Mouse (Mus musculus): ENCODE measurements around the gene Dglucy.

DNA sequence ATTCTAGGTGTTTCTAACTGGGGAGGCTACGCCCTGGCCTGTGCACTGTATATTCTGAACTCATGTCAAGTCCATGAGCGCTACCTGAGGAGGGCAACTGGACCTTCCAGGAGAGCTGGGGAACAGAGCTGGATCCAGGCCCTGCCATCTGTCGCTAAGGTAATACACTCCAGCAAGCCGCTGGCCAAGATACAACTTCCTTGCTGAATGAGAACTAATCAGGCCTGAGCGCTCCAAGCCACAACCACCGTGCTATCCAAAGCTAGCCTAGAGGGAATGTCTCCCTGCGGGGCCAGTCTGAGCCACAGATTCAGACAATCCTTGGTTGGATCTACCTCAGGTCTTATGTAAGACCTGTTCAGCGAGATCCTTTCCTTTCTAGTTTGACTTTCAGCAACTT lies 88.2 kb downstream of the Dglucy start:
- no peak for TF ChIP-seq CTCF (IDR thresholded peaks at IDR 0.05; ENCODE audit: low read depth, low read length)
- TF ChIP-seq POLR2A (IDR thresholded peaks at IDR 0.05; ENCODE audit: insufficient read depth, low read length), result no peak
- no peak for TF ChIP-seq EP300 (IDR thresholded peaks at IDR 0.05; ENCODE audit: insufficient read depth, low read depth, low read length)

All from ES-Bruce4 (cell line).